Comparison of ENCODE assay signal across 8 mouse cellular contexts in genomic region chr7:60216358-60217273, GRCm38 (mm10).
DNase-seq lines count a peak whose midpoint lies in the region; ATAC-seq and TF ChIP-seq lines count a peak whose summit lies in the region.
"Not testable (repeated sequence)": the region's sequence is repeated elsewhere in the genome, so short reads cannot be mapped to it uniquely, and the experiment has no call there.

No protein-coding gene starts in this region.

- WGBS in forebrain, postnatal 0 days = 53% methylated on average over 3 of the region's 3 CpGs
- 50% methylated on average over 3 of the region's 3 CpGs for WGBS in hindbrain, embryonic 13.5 days
- WGBS in neural tube, embryonic 12.5 days = 57% methylated on average over 3 of the region's 3 CpGs

- intact Hi-C loops in left cerebral cortex, postnatal 4 days (cut with DNase I) = not testable (repeated sequence)

- DNase-seq in cerebellum, adult 11 months = peak; percentile 16
- peak; percentile 13 to 43 for DNase-seq in cerebellum, postnatal 25 days
- DNase-seq in forebrain, postnatal 0 days = peak; percentile 5
- DNase-seq in layer of hippocampus, adult 2 months (ENCODE audit: low spot score in 2 of 2) = peak; percentile 33 to 61
- DNase-seq in left cerebral cortex, adult 11 months (ENCODE audit: low spot score) = peak; percentile 7
- DNase-seq in left cerebral cortex, postnatal 4 days = peak; percentile 46

- H3K4me1 ChIP-seq in forebrain, postnatal 0 days (ENCODE audit: insufficient read depth); hindbrain, embryonic 13.5 days (replicated peaks); neural tube, embryonic 12.5 days: not testable (repeated sequence)

- not testable (repeated sequence) for H3K4me2 ChIP-seq in forebrain, postnatal 0 days (ENCODE audit: low read depth); hindbrain, embryonic 13.5 days; neural tube, embryonic 12.5 days (replicated peaks)

- not testable (repeated sequence) for ATAC-seq in forebrain, postnatal 0 days
- peak; percentile 54 for ATAC-seq in hindbrain, embryonic 13.5 days (ENCODE audit: low FRiP score)
- peak; percentile 44; the same call in 1 of the 2 replicates for ATAC-seq in neural tube, embryonic 12.5 days (ENCODE audit: low FRiP score, low read depth)

- H3K27me3 ChIP-seq in forebrain, postnatal 0 days (ENCODE audit: insufficient read depth, low read length); hindbrain, embryonic 13.5 days; neural tube, embryonic 12.5 days (replicated peaks): not testable (repeated sequence)

- H3K9ac ChIP-seq in forebrain, postnatal 0 days; hindbrain, embryonic 13.5 days; neural tube, embryonic 12.5 days: not testable (repeated sequence)

- H3K9me3 ChIP-seq in forebrain, postnatal 0 days (ENCODE audit: low read length); hindbrain, embryonic 13.5 days; neural tube, embryonic 12.5 days: not testable (repeated sequence)

- H3K36me3 ChIP-seq in forebrain, postnatal 0 days (ENCODE audit: insufficient read depth); hindbrain, embryonic 13.5 days; neural tube, embryonic 12.5 days: not testable (repeated sequence)

- not testable (repeated sequence) for H3K4me3 ChIP-seq in forebrain, postnatal 0 days (ENCODE audit: low read depth, low read length); hindbrain, embryonic 13.5 days; layer of hippocampus, adult 2 months; neural tube, embryonic 12.5 days

- TF ChIP-seq CTCF in forebrain, postnatal 0 days (IDR thresholded peaks at IDR 0.05; ENCODE audit: low read depth); layer of hippocampus, adult 2 months (conservative IDR thresholded peaks at IDR 0.05): not testable (repeated sequence)

- H3K27ac ChIP-seq in forebrain, postnatal 0 days (ENCODE audit: low read depth, low read length); hindbrain, embryonic 13.5 days; layer of hippocampus, adult 2 months; neural tube, embryonic 12.5 days: not testable (repeated sequence)
